In genomic region chr14:51090077-51090781, GRCm38 (mm10) we compare ENCODE assay signal across 9 mouse cellular contexts. TPM values are rescaled to one million over a fixed set of nuclear protein-coding genes. Genes with fewer than 3 reads are reported as not detected.
DNase-seq lines count a peak whose midpoint lies in the region; ATAC-seq and TF ChIP-seq lines count a peak whose summit lies in the region.
"Had no signal": no experiment of that assay in that cellular context is flagged by ENCODE, and none has a peak within 500 bp of the region (broad histone marks: within the 10 kb centered on the region; RNA-seq: fewer than 3 reads in every experiment).

No protein-coding gene starts in this region.

- no peak; the same call in 1 of the 2 replicates for TF ChIP-seq EP300 in heart, postnatal 0 days (IDR thresholded peaks at IDR 0.05; ENCODE audit: low read depth)
- no peak for TF ChIP-seq EP300 in liver, postnatal 0 days (IDR thresholded peaks at IDR 0.05; ENCODE audit: low read depth)

- peak; percentile 55 for ATAC-seq in forebrain, embryonic 11.5 days (replicated peaks; ENCODE audit: low FRiP score)
- peak; percentile 45 for ATAC-seq in heart, postnatal 0 days (ENCODE audit: insufficient read depth, low read depth)
- peak; percentile 22 for ATAC-seq in liver, postnatal 0 days
- peak; percentile 32 for ATAC-seq in neural tube, embryonic 13.5 days (ENCODE audit: low read depth)

- TF ChIP-seq CTCF in E14TG2a.4 (conservative IDR thresholded peaks at IDR 0.05; ENCODE audit: low read length) = no peak
- TF ChIP-seq CTCF in heart, postnatal 0 days (IDR thresholded peaks at IDR 0.05; ENCODE audit: low read depth) = no peak
- TF ChIP-seq CTCF in liver, postnatal 0 days (IDR thresholded peaks at IDR 0.05; ENCODE audit: low read depth) = no peak

- peak overlapping the region; percentile 57 for H3K9ac ChIP-seq in forebrain, embryonic 11.5 days (ENCODE audit: low read length)
- peak overlapping the region; percentile 62 for H3K9ac ChIP-seq in heart, postnatal 0 days (replicated peaks; ENCODE audit: low read depth, low read length)
- H3K9ac ChIP-seq in liver, postnatal 0 days (replicated peaks) = peak overlapping the region; percentile 69
- peak overlapping the region; percentile 76 for H3K9ac ChIP-seq in neural tube, embryonic 13.5 days

- H3K4me3 ChIP-seq in E14TG2a.4 (replicated peaks; ENCODE audit: low read length) = peak overlapping the region; percentile 89
- H3K4me3 ChIP-seq in forebrain, embryonic 11.5 days (ENCODE audit: low read depth, low read length) = peak overlapping the region; percentile 47
- H3K4me3 ChIP-seq in heart, postnatal 0 days (ENCODE audit: low read depth, low read length) = peak overlapping the region; percentile 80
- H3K4me3 ChIP-seq in liver, postnatal 0 days (ENCODE audit: low read depth, low read length) = peak overlapping the region; percentile 61
- peak overlapping the region; percentile 70 for H3K4me3 ChIP-seq in neural tube, embryonic 13.5 days

- H3K9me3 ChIP-seq in E14TG2a.4 (ENCODE audit: low read length) = no peaks in the 10 kb centered on the region
- H3K9me3 ChIP-seq in forebrain, embryonic 11.5 days (ENCODE audit: control insufficient read depth, low read length) = no peaks in the 10 kb centered on the region
- no peaks in the 10 kb centered on the region for H3K9me3 ChIP-seq in heart, postnatal 0 days (replicated peaks; ENCODE audit: control insufficient read depth, low read length)
- no peaks in the 10 kb centered on the region for H3K9me3 ChIP-seq in liver, postnatal 0 days (ENCODE audit: low read length)
- no peaks in the 10 kb centered on the region for H3K9me3 ChIP-seq in neural tube, embryonic 13.5 days

- H3K27me3 ChIP-seq in E14TG2a.4 (ENCODE audit: insufficient read depth, low read length) = no peaks in the 10 kb centered on the region; the same call in 1 of the 2 replicates
- no peaks in the 10 kb centered on the region; the same call in 1 of the 2 replicates for H3K27me3 ChIP-seq in forebrain, embryonic 11.5 days (ENCODE audit: control insufficient read depth, insufficient read depth, low read length)
- H3K27me3 ChIP-seq in heart, postnatal 0 days (ENCODE audit: control insufficient read depth, insufficient read depth, low read length) = no peaks in the 10 kb centered on the region
- H3K27me3 ChIP-seq in liver, postnatal 0 days (ENCODE audit: insufficient read depth, low read length) = no peaks in the 10 kb centered on the region
- peaks cover under 1% of the 10 kb centered on the region for H3K27me3 ChIP-seq in neural tube, embryonic 13.5 days

- no peaks in the 10 kb centered on the region for H3K36me3 ChIP-seq in E14TG2a.4 (ENCODE audit: insufficient read depth, low read length)
- no peaks in the 10 kb centered on the region for H3K36me3 ChIP-seq in forebrain, embryonic 11.5 days (ENCODE audit: control insufficient read depth, insufficient read depth, low read length)
- H3K36me3 ChIP-seq in heart, postnatal 0 days (replicated peaks; ENCODE audit: control insufficient read depth, insufficient read depth, low read length) = no peaks in the 10 kb centered on the region
- H3K36me3 ChIP-seq in liver, postnatal 0 days (replicated peaks; ENCODE audit: insufficient read depth, low read length) = no peaks in the 10 kb centered on the region
- H3K36me3 ChIP-seq in neural tube, embryonic 13.5 days = no peaks in the 10 kb centered on the region

- peak overlapping the region; percentile 77 for H3K4me2 ChIP-seq in forebrain, embryonic 11.5 days (ENCODE audit: low read depth, low read length, severe bottlenecking)
- peak overlapping the region; percentile 83 for H3K4me2 ChIP-seq in heart, postnatal 0 days (ENCODE audit: low read depth, low read length)
- peak overlapping the region; percentile 85 for H3K4me2 ChIP-seq in liver, postnatal 0 days (ENCODE audit: low read depth, low read length)
- peak overlapping the region; percentile 86 for H3K4me2 ChIP-seq in neural tube, embryonic 13.5 days

- DNase-seq in c-Kit-positive CD71-positive TER-119-negative erythroid progenitor cells, embryonic 14.5 days (ENCODE audit: low read depth) = peak; percentile 74
- DNase-seq in forebrain, embryonic 11.5 days (ENCODE audit: low spot score) = peak; percentile 90
- DNase-seq in heart, postnatal 0 days (ENCODE audit: low spot score) = peak; percentile 69
- DNase-seq in layer of hippocampus, adult 11-12 months (ENCODE audit: low spot score) = peak; percentile 88
- DNase-seq in liver, postnatal 0 days = peak; percentile 83
- peak; percentile 75 for DNase-seq in testis, postnatal 14 days (ENCODE audit: low spot score)

- H3K4me1 ChIP-seq in E14TG2a.4 (replicated peaks; ENCODE audit: low read depth, low read length) = peaks cover 22% of the 10 kb centered on the region
- H3K4me1 ChIP-seq in forebrain, embryonic 11.5 days (replicated peaks; ENCODE audit: control insufficient read depth, insufficient read depth, low read length) = no peaks in the 10 kb centered on the region
- no peaks in the 10 kb centered on the region for H3K4me1 ChIP-seq in heart, postnatal 0 days (ENCODE audit: control insufficient read depth, insufficient read depth)
- peaks cover 33% of the 10 kb centered on the region for H3K4me1 ChIP-seq in liver, postnatal 0 days (ENCODE audit: insufficient read depth)
- H3K4me1 ChIP-seq in neural tube, embryonic 13.5 days (replicated peaks) = peaks cover 17% of the 10 kb centered on the region

- under 1% methylated on average over 27 of the region's 27 CpGs for WGBS in forebrain, embryonic 11.5 days
- under 1% methylated on average over 27 of the region's 27 CpGs for WGBS in heart, postnatal 0 days
- WGBS in liver, postnatal 0 days (ENCODE audit: insufficient replicate concordance) = under 1% methylated on average over 27 of the region's 27 CpGs
- WGBS in neural tube, embryonic 13.5 days = 0% methylated on average over 27 of the region's 27 CpGs

- 0 out of 2 replicates have a peak overlapping the region, but pooled peaks have one; percentile 54 for H3K27ac ChIP-seq in forebrain, embryonic 11.5 days (ENCODE audit: low read depth, low read length)
- H3K27ac ChIP-seq in heart, postnatal 0 days (ENCODE audit: low read depth) = peak overlapping the region; percentile 87
- H3K27ac ChIP-seq in liver, postnatal 0 days (ENCODE audit: low read depth) = peak overlapping the region; percentile 95
- H3K27ac ChIP-seq in neural tube, embryonic 13.5 days (replicated peaks) = peak overlapping the region; percentile 83

RNA-seq across cellular contexts. Expression of gene Rnase4, which starts 0.6 kb away (rescaled TPM):
- polyA plus RNA-seq in forebrain, embryonic 11.5 days (2014; fragmentation: Nextera tagmentation; extraction: Ambion mirVana) = 10.8 and 11.4 TPM in 2 replicates
- total RNA-seq in heart, postnatal 0 days (2014; rRNA removed; ENCODE audit: low replicate concordance) = 53.3 and 58.1 TPM in 2 replicates
- 29.1 and 32.5 TPM in 2 replicates for polyA plus RNA-seq in heart, postnatal 0 days (2015; fragmentation: Nextera tagmentation; extraction: Ambion mirVana)
- 221 and 337 TPM in 2 replicates for polyA plus RNA-seq in liver, postnatal 0 days (2015; fragmentation: Nextera tagmentation; extraction: Ambion mirVana)
- 16.1 and 17.0 TPM in 2 replicates for polyA plus RNA-seq in neural tube, embryonic 13.5 days (2015; fragmentation: Nextera tagmentation; extraction: Ambion mirVana)

RNA-seq across cellular contexts. Expression of gene Ang, which starts 0.7 kb away (rescaled TPM):
- 1.9 and 3.0 TPM in 2 replicates for polyA plus RNA-seq in forebrain, embryonic 11.5 days (2014; fragmentation: Nextera tagmentation; extraction: Ambion mirVana)
- total RNA-seq in heart, postnatal 0 days (2014; rRNA removed; ENCODE audit: low replicate concordance) = 9.3 TPM in 1 of 2 replicates, not detected in the other
- 2.6 and 2.9 TPM in 2 replicates for polyA plus RNA-seq in heart, postnatal 0 days (2015; fragmentation: Nextera tagmentation; extraction: Ambion mirVana)
- 85.3 and 131 TPM in 2 replicates for polyA plus RNA-seq in liver, postnatal 0 days (2015; fragmentation: Nextera tagmentation; extraction: Ambion mirVana)
- 3.7 and 3.9 TPM in 2 replicates for polyA plus RNA-seq in neural tube, embryonic 13.5 days (2015; fragmentation: Nextera tagmentation; extraction: Ambion mirVana)

RNA-seq across cellular contexts. Expression of gene Olfr750, which starts 16.0 kb away (rescaled TPM):
- 0.04 TPM in 1 of 2 replicates, not detected in the other for polyA plus RNA-seq in forebrain, embryonic 11.5 days (2014; fragmentation: Nextera tagmentation; extraction: Ambion mirVana)
- total RNA-seq in heart, postnatal 0 days (2014; rRNA removed; ENCODE audit: low replicate concordance) = not detected in 2 replicates
- polyA plus RNA-seq in heart, postnatal 0 days (2015; fragmentation: Nextera tagmentation; extraction: Ambion mirVana) = not detected in 2 replicates
- not detected in 2 replicates for polyA plus RNA-seq in liver, postnatal 0 days (2015; fragmentation: Nextera tagmentation; extraction: Ambion mirVana)
- not detected in 2 replicates for polyA plus RNA-seq in neural tube, embryonic 13.5 days (2015; fragmentation: Nextera tagmentation; extraction: Ambion mirVana)
- polyA plus RNA-seq: large intestine, adult 2 months had no signal

RNA-seq across cellular contexts. Expression of gene Eddm3b, which starts 24.0 kb away (rescaled TPM):
- polyA plus RNA-seq in forebrain, embryonic 11.5 days (2014; fragmentation: Nextera tagmentation; extraction: Ambion mirVana) = 0.19 TPM in 1 of 2 replicates, not detected in the other
- not detected in 2 replicates for total RNA-seq in heart, postnatal 0 days (2014; rRNA removed; ENCODE audit: low replicate concordance)
- polyA plus RNA-seq in heart, postnatal 0 days (2015; fragmentation: Nextera tagmentation; extraction: Ambion mirVana) = not detected in 2 replicates
- polyA plus RNA-seq in liver, postnatal 0 days (2015; fragmentation: Nextera tagmentation; extraction: Ambion mirVana) = 0.07 TPM in 2 replicates
- polyA plus RNA-seq in neural tube, embryonic 13.5 days (2015; fragmentation: Nextera tagmentation; extraction: Ambion mirVana) = not detected in 2 replicates
- polyA plus RNA-seq: large intestine, adult 2 months had no signal

RNA-seq across cellular contexts. Expression of gene Rnase12, which starts 32.8 kb away (rescaled TPM):
- not detected in 2 replicates for polyA plus RNA-seq in forebrain, embryonic 11.5 days (2014; fragmentation: Nextera tagmentation; extraction: Ambion mirVana)
- not detected in 2 replicates for total RNA-seq in heart, postnatal 0 days (2014; rRNA removed; ENCODE audit: low replicate concordance)
- polyA plus RNA-seq in heart, postnatal 0 days (2015; fragmentation: Nextera tagmentation; extraction: Ambion mirVana) = 0.40 TPM in 1 of 2 replicates, not detected in the other
- 1.3 and 1.6 TPM in 2 replicates for polyA plus RNA-seq in liver, postnatal 0 days (2015; fragmentation: Nextera tagmentation; extraction: Ambion mirVana)
- not detected in 2 replicates for polyA plus RNA-seq in neural tube, embryonic 13.5 days (2015; fragmentation: Nextera tagmentation; extraction: Ambion mirVana)

Comparison
In these comparisons a context has a peak if more than half of its experiments do, and no peak if none do; other contexts are left out.
1. Peak in every context shown above with its lines: DNase-seq, ATAC-seq, H3K4me3 ChIP-seq and H3K27ac ChIP-seq.
2. RNA of gene Ang, which starts 0.7 kb away (polyA plus RNA-seq): 85.3 to 131 TPM in liver, postnatal 0 days; 3.7 to 3.9 TPM in neural tube, embryonic 13.5 days, 2.6 to 2.9 TPM in heart, postnatal 0 days and 1.9 to 3.0 TPM in forebrain, embryonic 11.5 days; every median in the first group is over 10 times any median in the second.